Mouse (Mus musculus): ENCODE measurements around the gene Slc17a3. TPM values are rescaled to one million over a fixed set of nuclear protein-coding genes. Genes with fewer than 3 reads are reported as not detected.

Gene Slc17a3
- not detected in 2 replicates for polyA plus RNA-seq (2012; rRNA removed)

GRCm38 (mm10) chr13:23839308-23839707, at the start of gene Slc17a3:
Gene Slc17a3, plus strand, starts transcription at chr13:23839434.
- DNase-seq (ENCODE audit: low spot score): no peak

- no peak for DNase-seq (ENCODE audit: low spot score)
Observed at GRCm38 (mm10) chr13:23792520-23792919, 46.7 kb upstream of the Slc17a3 start.

GRCm38 (mm10) chr13:23799405-23799804, 39.8 kb upstream of the Slc17a3 start:
- DNase-seq (ENCODE audit: low spot score): no peak

- DNase-seq (ENCODE audit: low spot score): no peak
Observed at GRCm38 (mm10) chr13:23804532-23804931, 34.7 kb upstream of the Slc17a3 start.

- no peak for DNase-seq (ENCODE audit: low spot score)
Observed at GRCm38 (mm10) chr13:23806422-23807052, 32.7 kb upstream of the Slc17a3 start, which contains the start of gene Slc17a2. Gene Slc17a2, plus strand, starts transcription at chr13:23806993.

GRCm38 (mm10) chr13:23816148-23816547, 23.1 kb upstream of the Slc17a3 start:
- no peak for DNase-seq (ENCODE audit: low spot score)

- DNase-seq (ENCODE audit: low spot score): no peak
Observed at GRCm38 (mm10) chr13:23820179-23820940, 18.9 kb upstream of the Slc17a3 start.

GRCm38 (mm10) chr13:23822213-23822612, 17.0 kb upstream of the Slc17a3 start:
- no peak for DNase-seq (ENCODE audit: low spot score)

- DNase-seq (ENCODE audit: low spot score): no peak
Observed at GRCm38 (mm10) chr13:23826606-23827005, 12.6 kb upstream of the Slc17a3 start.

- DNase-seq (ENCODE audit: low spot score): no peak
Observed at GRCm38 (mm10) chr13:23833053-23833452, 6.2 kb upstream of the Slc17a3 start.

- no peak for DNase-seq (ENCODE audit: low spot score)
Observed at GRCm38 (mm10) chr13:23834836-23835235, 4.4 kb upstream of the Slc17a3 start.

GRCm38 (mm10) chr13:23836630-23837029, 2.6 kb upstream of the Slc17a3 start:
- no peak for DNase-seq (ENCODE audit: low spot score)

GRCm38 (mm10) chr13:23845851-23846250, 6.6 kb downstream of the Slc17a3 start:
- no peak for DNase-seq (ENCODE audit: low spot score)

- no peak for DNase-seq (ENCODE audit: low spot score)
Observed at GRCm38 (mm10) chr13:23849299-23849698, 10.1 kb downstream of the Slc17a3 start.

- DNase-seq (ENCODE audit: low spot score): no peak
Observed at GRCm38 (mm10) chr13:23856401-23856800, 17.2 kb downstream of the Slc17a3 start.

- DNase-seq (ENCODE audit: low spot score): no peak
Observed at GRCm38 (mm10) chr13:23861815-23862214, 22.6 kb downstream of the Slc17a3 start.

GRCm38 (mm10) chr13:23864711-23865110, 25.5 kb downstream of the Slc17a3 start:
- no peak for DNase-seq (ENCODE audit: low spot score)

GRCm38 (mm10) chr13:23866086-23866710, 27.0 kb downstream of the Slc17a3 start:
- DNase-seq (ENCODE audit: low spot score): no peak

- DNase-seq (ENCODE audit: low spot score): no peak
Observed at GRCm38 (mm10) chr13:23867000-23867399, 27.8 kb downstream of the Slc17a3 start.

- DNase-seq (ENCODE audit: low spot score): no peak
Observed at GRCm38 (mm10) chr13:23867405-23867804, 28.2 kb downstream of the Slc17a3 start, which contains the start of gene Slc17a1. Gene Slc17a1, plus strand, starts transcription at chr13:23867750.

- DNase-seq (ENCODE audit: low spot score): no peak
Observed at GRCm38 (mm10) chr13:23868790-23869533, 29.7 kb downstream of the Slc17a3 start.

GRCm38 (mm10) chr13:23869996-23870395, 30.8 kb downstream of the Slc17a3 start:
- DNase-seq (ENCODE audit: low spot score): no peak

All from urinary bladder, adult 2 months (tissue).